Mouse (Mus musculus) stomach, postnatal 0 days (tissue): ENCODE data around the gene Hist2h3c1.

ENCODE experiments used
- CTCF ChIP-seq: IDR thresholded peaks from 2 replicates; pipeline ENCODE4 v1.5.1; 2016; ENCODE audit warnings: antibody characterized with exemption, low read depth, mild to moderate bottlenecking, moderate library complexity
- EP300 ChIP-seq: optimal IDR thresholded peaks from 2 replicates; pipeline ENCODE3; 2016; ENCODE audit warnings: antibody characterized with exemption

GRCm38 (mm10) chr3:96237335-96237903, 9.1 kb upstream of the Hist2h3c1 start:
- TF ChIP-seq CTCF (no peak), EP300 (no peak)
